Mouse (Mus musculus) thymus, postnatal 14 days (tissue): Measurements from ENCODE around the gene Impdh2.
"Not testable (repeated sequence)": the region's sequence is repeated elsewhere in the genome, so short reads cannot be mapped to it uniquely, and the experiment has no call there.

Experiments
- DNase-seq: peaks from one replicate; pipeline ENCODE4 v3.0.0; 2021

Gene Impdh2

DNA sequence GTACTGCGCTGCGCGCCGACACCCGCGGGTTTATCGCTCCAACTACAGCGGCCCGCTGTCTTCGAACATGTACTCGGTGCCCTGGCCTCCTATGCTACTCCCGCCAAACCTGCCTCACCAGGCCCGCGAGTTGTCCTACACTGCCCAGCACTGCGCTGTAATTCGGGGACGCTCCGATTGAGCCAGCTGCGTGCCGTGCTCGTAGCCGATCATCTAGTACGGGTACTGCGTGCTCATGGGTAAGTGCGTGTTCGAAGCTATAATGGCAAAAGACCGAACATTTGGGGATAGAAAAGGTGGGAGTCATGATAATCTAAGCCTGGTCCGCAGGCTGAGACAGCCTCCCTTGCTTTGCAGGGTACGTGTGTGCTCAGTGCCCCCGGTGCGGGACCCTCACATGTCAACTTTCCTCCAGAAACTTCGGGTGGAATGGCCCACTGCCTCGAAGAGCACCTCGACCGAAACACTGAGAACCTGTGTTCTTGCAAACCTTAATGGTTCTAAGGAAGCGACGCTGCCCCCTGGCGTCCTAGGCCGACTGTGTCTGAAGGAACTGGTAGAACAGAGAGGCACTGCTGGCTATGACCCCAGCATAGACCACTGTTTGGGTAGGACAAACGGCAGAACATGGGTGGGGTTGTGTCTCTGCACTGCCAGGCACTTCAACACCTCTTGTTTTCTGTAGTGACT, 10.3 kb downstream of the Impdh2 start:
- peak; percentile 94 for DNase-seq

DNA sequence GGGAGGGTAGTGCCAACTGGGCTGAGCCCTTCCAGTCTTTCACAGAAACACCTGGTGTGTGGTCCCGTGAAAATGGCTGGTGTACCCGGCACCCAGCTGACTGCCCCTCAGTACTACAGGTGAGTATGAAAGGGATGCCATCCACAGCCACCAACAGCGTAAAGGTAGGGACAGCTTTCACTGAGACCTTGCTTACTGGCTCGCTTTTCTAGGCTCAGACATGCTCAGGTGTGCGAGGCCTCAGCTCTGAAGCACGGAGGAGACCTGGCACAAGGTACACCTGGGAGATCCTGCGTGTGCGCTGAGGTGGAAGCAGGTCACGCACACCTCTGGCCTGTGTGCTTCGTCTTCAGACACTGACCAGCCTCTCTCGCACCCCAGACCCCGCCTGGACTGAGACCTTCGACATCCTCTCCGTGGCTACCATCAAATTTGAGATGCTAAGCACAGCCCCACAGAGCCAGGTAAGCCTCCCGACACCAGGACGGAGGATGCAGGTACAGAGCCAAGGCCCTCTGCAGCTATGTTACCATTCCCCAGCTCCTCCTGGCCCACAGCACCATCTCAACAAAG, 11.4 kb downstream of the Impdh2 start:
- DNase-seq: no peak

- no peak for DNase-seq
Measured at GRCm38 (mm10) chr9:108572321-108572720, 12.2 kb downstream of the Impdh2 start.

GRCm38 (mm10) chr9:108573774-108574690, 13.9 kb downstream of the Impdh2 start:
- DNase-seq: peak; percentile 82

GRCm38 (mm10) chr9:108574921-108575320, 14.8 kb downstream of the Impdh2 start:
- no peak for DNase-seq

DNA sequence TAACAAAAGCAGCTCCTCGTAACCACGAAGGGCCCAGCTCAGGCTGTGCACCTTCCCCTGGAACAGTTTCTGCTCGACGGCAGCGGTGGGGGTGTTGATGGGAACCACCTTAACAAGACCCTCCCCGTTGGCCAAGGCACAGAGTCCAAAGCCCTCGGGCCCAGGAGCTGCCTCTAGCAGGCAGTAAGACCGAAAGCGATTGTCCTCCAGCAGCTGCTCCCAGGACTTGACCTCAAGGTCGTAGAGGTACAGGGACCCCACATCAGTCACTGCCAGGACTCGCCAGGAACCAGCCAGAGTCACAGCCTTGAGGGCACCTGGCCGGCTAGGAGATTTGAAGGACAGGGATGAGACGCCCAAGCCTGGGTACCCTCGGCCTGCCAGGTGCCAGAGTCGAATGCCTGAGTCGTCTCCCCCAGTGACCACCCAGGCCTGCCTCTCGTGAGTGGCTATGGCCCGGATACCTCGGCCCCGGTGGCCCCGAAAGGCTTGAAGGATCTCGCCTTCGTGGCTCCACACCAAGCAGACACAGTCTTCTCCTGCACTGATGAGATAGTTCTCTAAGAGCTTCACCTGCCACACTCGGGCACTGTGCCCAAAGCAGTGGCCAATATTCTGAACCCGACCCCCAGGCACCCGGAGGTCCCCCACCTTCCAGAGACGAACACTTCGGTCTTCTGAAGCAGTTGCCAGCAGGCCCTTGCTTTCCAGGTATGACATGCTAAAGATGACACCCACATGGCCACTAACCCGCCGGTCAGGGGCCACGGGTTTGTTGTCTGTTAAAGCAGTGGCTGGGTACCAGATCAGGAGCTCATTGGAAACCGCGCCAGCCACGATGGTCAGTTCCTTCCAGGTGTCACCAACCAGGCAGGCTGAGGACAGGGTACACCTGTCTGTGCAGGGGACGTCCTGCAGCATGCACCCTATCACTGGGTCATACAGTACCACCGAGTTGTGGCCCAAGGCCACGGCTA, 15.5 kb downstream of the Impdh2 start:
- peak; percentile 11 for DNase-seq

DNA sequence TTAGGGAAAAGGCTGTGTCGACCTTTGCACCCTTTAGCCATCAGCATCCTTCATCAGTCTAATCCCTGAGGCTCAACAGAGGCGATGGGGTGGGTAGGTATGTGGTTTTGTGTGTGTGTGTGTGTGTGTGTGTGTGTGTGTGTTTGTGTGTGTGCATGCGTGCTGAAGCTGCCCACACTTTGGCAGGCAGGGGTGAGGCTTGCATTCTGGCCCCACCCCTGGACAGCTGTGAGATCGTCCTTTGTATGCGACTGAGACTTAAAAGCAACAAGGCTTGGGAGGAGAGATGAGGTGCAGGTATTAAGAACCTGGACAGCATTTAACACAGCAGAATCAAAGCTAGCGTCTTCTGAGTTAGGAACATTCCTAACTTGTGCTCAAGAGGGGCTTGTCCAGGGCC, 16.9 kb downstream of the Impdh2 start:
- no peak for DNase-seq

DNA sequence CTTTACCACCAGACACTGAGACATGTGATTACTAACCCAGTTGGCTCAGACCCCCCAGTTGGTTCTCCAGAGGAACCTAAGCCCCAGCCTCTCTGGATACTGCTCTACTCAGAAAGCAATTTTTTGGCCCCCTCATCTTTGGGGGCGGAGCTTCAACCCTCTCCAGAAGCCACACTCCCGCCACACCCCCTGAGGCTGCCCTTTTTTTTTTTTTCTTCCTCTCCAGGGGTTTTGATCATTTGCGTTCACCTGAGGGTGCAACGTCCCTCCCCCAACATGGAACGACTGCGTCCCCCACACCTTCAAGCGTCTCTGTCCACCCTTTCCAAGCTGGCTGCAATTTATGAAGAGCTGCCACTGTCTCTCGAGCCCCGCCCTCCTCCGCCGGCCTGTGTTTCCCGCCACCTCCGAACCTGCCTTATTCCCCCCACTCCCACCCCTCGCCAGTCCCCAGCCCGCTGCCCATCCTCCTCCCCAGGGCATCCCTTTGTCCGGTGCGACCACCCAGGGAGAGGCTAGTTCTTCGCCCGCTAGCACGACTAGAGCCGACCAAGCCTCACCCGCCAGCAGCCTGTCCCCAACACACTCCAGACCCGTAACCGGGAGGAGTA, 18.0 kb downstream of the Impdh2 start:
- DNase-seq: peak; percentile 61

GRCm38 (mm10) chr9:108578545-108579343, 18.7 kb downstream of the Impdh2 start, which contains the start of gene Wdr6:
Gene Wdr6 (minus strand): TSS chr9:108578739.
- DNase-seq: peak; percentile 94

- peak; percentile 11 for DNase-seq
Measured at GRCm38 (mm10) chr9:108579344-108579690, 19.2 kb downstream of the Impdh2 start.

DNA sequence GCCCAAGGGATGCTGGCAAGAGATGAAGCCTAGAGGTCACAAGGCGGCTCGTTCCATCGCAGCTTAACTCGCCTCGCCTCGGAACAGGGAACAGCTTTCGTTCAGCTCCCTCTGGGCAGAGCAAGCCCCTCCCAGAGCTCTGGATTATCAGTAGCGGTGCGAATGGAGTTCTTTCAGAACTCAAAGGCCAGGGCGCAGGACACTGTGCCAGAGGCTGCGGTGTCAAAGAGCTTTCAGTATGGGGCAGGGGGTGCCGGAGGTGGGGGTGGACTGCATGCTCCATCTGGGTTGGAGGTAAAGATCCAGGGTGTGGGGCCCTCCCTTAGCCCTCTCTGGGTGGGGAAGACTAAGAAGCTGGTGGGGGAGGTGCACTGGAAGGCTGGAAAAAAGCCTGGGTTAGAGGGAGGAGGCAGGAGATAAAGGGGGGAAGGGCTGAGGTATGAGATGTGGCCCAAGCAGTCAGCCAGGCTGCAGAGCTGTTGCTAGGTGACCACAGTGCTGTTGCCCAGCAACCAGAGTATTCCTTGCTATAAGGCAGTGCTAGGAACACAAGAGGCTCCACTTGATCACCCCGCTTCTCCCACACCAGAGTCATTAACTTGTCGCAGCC, 27.6 kb downstream of the Impdh2 start:
- no peak for DNase-seq

DNA sequence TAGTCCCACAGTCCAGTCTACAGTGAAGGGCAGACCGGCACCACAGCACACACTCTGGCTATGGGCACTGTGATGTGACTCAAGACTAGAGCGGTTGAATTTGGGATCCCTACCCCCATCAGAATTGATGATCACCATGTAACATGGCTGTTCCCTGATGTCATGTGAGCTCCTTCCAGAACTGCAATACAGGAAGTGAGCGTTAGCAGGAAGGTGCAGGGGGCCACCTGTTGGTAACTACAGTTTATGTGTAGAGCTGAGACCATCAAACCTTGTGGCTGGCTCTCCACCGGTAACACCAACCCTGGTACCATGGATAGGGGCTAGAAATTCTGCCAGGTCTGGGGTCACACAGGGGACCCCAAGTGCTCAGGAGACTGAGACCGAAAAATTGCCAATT, 29.1 kb downstream of the Impdh2 start:
- DNase-seq: peak; percentile 61

- DNase-seq: no peak
Measured at GRCm38 (mm10) chr9:108591462-108591861, 31.4 kb downstream of the Impdh2 start.

DNA sequence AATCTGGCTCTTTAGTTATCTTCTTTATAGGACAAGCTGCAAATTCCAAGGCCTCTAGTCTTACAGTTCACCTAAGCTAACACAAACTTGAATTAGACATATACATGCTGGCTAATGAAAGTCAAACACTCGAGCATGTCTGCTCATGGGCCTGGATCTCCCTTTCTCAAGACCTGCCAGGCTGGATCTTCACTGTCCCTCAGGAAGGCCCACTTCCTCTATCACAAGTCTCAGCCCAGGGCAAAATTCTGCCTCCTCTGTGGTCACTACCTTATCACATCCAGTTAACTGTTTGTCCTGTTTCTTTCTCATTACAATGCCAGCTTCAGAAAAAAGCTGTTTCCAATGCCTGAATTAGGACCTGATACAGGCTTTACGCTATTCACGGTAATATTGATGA, 34.3 kb downstream of the Impdh2 start:
- DNase-seq: no peak

DNA sequence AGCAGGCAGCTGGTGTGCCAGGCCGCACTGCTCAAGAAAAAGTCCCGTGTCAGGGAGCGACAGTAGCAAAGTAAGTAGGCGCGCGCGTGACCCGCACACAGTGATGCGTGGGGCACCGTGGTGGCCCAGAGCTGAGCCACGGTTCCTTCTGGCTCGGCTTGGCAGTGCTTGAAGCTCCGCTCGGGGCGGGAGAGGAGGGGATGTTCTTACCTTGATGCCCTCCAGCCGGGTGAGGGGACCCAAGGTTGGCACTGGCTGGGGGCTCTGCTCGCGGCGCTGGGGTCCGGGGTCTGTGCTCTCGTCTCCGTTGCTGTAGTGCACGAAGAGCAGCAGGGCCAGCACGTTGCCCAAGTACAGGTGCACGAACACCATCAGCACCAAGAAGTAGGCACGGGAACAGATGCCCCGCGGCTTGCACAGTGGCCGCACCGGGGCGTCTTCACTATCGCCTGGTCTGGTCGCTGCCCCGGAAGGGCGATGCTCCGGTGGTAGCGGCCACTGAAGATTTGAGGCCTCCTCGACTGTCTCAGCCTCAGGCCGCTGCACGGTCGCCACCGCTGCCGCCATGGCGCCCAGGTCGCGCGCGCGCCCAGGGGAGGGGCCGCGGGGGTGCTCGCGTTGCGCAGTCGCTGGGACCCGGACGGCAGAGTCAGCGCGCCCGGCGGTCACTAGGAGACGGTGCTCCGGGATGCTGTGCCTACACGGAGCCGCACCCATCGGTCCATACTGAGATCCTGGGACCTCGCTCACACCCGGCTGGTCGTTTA, 37.1 kb downstream of the Impdh2 start, which contains the start of gene P4htm:
P4htm (minus strand) TSS at position 670 of the 767 bp plus-strand sequence.
- DNase-seq: peak; percentile 64

- no peak for DNase-seq
Measured at GRCm38 (mm10) chr9:108599021-108599566, 39.0 kb downstream of the Impdh2 start.

DNA sequence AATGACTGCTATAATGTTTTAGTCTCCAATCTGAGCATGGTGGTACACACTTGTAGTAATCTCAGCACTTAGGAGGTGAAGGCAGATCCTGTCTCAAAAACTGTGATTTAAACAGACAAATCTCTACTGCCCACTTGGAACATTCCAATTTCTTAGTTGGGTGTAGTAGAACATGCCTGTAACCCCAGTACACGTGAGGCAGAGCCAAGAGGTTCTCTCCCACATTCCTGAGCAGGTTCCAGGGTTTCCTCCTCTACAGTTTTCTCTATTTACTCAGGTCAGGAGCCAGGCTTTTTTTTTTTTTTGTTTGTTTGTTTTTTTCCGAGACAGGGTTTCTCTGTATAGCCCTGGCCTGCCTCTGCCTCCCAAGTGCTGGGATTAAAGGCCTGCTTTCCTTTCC, 39.9 kb downstream of the Impdh2 start:
- DNase-seq: no peak

- no peak for DNase-seq
Measured at GRCm38 (mm10) chr9:108601986-108602385, 41.9 kb downstream of the Impdh2 start.

DNA sequence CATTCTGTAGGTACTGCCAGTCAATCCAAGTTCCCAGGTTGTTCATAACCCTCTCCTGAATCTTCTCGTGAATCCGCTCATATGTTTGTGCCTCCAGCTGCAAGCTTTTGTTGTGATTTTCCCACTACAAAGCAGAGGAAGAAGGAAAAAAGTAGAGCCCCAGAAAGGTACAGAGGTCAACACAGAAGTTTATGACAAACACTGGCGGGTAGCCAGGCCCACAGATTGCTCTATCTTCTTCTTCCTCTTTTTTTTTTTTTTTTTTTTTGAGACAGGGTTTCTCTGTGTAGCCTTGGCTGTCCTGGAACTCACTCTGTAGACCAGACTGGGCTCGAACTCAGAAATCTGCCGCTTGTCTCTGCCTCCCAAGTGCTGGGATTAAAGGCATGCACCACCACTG, 47.8 kb downstream of the Impdh2 start:
- not testable (repeated sequence) for DNase-seq

DNA sequence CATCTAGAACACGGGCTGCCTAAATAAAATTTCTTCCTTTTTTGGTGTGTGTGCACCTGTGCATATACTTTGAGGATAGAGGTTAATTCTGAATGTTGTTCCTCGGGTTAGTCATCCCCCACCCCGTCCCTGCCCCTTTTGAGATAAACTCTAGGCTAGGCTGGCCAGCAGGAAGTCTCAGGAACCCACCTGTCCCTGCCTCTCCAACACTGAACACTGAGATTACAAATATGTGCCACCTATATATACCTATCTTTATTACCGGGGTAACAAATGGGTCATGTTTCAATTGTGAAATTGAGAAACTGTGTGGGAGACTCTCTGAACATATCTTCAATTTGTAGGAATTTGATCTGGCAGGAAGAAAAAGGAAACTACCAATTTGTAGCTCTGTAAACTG, 48.8 kb downstream of the Impdh2 start:
- no peak for DNase-seq
